Mouse (Mus musculus) megakaryocyte, embryonic 14.5 days (primary cell): ENCODE measurements around the gene Btn1a1.

Experiments
- FLI1 ChIP-seq: IDR thresholded peaks from 2 replicates; pipeline ENCODE4 v1.6.1; 2012; ENCODE audit warnings: low read length, inconsistent platforms, mixed read lengths
- GATA1 ChIP-seq: IDR thresholded peaks from 3 replicates; pipeline ENCODE4 v1.6.1; 2012; ENCODE audit warnings: mixed read lengths, low read length, inconsistent platforms, borderline replicate concordance

- TF ChIP-seq GATA1 (no peak), FLI1 (no peak)
Observed at GRCm38 (mm10) chr13:23502916-23503315, 37.2 kb upstream of the Btn1a1 start.
